Mouse (Mus musculus): ENCODE data around the gene Kcnk16.

Gene Kcnk16

DNA sequence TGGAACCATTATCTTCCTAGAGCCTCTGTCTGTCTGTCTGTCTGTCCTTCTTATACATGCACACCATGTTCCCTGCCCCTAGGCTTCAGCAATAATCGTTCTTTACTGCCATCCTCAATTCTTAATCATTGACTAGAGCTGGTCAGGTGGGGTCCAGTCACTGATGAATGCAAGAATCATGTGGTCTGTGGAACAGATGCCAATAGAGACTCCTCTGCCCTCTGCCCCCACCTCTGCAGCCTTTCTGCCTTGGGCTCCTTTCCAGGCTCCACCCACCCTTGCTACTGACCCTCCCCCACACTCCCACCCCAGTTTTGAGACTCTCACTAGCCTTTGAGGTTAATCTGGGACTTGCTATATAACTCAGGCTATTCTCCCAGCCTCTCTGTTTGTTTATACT, 49.1 kb downstream of the Kcnk16 start:
- POLR2A ChIA-PET = interaction anchor here in 3 of 4 experiments (0.6 to 21.5 kb wide), 16 partner anchors 8 to 340 kb away, joined by 3 to 278 read pairs (median 5); partner anchors contain the start of gene Kcnk5 (in 3 of the 3)
- CTCF ChIA-PET = interaction anchor here in 1 of 4 experiments (0.6 kb wide), 1 partner anchor 100 kb away, joined by 3 read pairs; no protein-coding TSS in a partner anchor

DNA sequence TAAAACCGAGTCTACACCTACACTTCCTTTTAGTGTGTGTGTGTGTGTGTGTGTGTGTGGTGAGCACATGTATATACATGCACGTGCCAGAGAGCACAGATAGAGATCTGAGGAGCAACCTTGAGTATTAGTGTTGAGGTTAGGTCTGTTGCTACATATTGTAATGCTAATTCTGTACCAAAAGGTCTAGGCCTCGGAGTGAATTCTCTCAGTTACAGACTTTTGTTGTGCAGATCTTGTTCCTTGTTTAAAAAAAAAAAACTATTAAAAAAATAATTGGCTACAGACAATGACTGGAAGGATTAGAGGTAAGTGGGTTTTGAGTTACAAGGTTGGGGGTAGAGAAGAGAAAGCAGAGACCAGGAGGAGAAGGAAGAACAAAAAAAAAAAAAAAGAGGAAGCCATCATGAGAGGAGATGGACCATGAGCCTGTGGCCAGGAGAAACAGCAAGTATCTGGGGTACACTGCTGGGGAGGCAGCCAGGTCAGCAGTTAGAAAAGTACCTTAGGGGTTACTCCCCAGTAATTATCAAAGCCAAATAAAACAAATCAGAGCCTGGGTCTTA, 51.6 kb downstream of the Kcnk16 start:
- ChIA-PET CTCF (no interaction called here), POLR2A (interaction anchor here in 3 of 4 experiments (1.2 to 21.5 kb wide), 6 partner anchors 13 to 39 kb away, joined by 4 to 278 read pairs (median 8); partner anchors contain the start of gene Kcnk5 (in 3 of the 3))

DNA sequence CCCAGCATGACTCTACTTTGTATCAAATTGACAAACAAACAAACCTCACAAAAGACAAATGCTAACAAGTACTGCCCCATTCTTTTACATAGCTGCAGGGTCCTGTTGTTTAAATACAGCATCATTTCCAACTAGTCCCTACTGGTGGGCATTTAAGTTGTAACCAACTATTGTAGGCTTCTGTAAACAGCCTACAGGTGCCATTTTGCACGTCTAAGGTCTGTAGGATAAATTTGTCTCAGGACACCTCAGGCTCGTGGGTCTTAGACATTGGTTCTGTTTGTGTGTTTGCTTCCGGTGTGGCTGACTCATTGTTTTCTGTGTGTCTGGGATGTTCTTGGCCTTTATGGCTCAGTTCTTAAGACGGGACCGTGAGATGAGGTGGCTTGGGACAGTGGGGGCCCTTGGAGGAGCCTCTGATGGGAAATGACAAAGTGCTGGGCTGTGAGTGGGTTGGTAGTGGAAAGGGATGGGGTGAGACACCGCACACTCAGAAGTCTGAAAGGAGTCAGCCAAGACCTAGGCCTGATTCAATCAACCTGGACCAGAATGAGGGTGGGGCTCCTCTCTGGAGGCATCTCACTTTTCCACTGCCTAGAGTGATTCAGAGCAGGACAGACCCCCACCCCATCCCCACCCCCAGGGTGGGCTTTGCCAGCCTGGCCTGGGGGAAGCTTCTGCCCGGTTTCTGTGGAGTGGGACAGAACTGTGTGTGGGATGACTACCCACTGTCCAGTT, 52.3 kb downstream of the Kcnk16 start:
- CTCF ChIA-PET = no interaction called here
- POLR2A ChIA-PET = interaction anchor here in 3 of 4 experiments (0.6 to 21.5 kb wide), 13 partner anchors 14 to 1196 kb away, joined by 3 to 278 read pairs (median 4); partner anchors contain the start of gene Kcnk5 (in 3 of the 3)

DNA sequence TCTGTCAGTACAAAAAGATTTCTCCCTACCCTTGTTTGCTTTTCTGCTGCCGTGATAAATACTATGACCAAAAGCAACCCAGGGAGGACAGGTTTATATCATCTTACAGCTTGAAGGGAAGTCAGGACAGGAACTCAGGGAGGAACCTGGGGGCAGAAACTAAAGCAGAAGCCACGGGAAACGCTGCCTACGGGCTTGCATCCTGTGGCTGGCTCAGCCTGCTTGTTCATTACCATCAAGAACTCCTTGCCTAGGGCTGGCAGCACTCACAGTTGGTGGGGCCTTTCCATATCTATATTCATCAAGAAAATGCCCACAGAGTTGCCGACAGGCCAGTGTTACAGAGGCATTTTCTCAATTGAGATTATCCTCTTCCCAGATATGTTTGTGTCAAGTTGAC, 53.2 kb downstream of the Kcnk16 start:
- CTCF ChIA-PET = no interaction called here
- POLR2A ChIA-PET = interaction anchor here in 3 of 4 experiments (0.6 to 21.5 kb wide), 11 partner anchors 14 to 1197 kb away, joined by 3 to 278 read pairs (median 4); partner anchors contain the start of gene Kcnk5 (in 3 of the 3)

DNA sequence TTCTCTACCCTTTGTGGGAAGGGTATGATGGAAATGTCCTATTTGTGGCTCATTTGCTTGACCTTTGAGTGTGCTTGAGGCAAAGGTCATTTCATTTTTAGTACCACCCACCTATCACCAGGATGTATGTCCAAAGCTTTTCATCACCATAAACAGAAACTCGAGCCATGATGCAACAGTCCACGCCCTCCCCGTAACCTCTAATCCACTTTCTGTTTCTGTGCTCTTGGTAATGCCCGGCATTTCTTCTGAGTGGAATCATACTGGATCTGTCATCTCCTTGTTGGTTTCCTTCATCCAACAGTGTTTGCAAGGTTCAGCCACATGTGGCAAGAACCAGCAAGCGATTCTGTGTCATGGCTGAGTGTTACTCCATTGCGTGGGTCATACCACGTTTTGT, 54.9 kb downstream of the Kcnk16 start:
- CTCF ChIA-PET = no interaction called here
- POLR2A ChIA-PET = interaction anchor here in 2 of 4 experiments (0.7 to 6.0 kb wide), 6 partner anchors 9 to 47 kb away, joined by 3 to 47 read pairs (median 3); partner anchors contain the start of gene Kcnk5 (in 1 of the 2)

DNA sequence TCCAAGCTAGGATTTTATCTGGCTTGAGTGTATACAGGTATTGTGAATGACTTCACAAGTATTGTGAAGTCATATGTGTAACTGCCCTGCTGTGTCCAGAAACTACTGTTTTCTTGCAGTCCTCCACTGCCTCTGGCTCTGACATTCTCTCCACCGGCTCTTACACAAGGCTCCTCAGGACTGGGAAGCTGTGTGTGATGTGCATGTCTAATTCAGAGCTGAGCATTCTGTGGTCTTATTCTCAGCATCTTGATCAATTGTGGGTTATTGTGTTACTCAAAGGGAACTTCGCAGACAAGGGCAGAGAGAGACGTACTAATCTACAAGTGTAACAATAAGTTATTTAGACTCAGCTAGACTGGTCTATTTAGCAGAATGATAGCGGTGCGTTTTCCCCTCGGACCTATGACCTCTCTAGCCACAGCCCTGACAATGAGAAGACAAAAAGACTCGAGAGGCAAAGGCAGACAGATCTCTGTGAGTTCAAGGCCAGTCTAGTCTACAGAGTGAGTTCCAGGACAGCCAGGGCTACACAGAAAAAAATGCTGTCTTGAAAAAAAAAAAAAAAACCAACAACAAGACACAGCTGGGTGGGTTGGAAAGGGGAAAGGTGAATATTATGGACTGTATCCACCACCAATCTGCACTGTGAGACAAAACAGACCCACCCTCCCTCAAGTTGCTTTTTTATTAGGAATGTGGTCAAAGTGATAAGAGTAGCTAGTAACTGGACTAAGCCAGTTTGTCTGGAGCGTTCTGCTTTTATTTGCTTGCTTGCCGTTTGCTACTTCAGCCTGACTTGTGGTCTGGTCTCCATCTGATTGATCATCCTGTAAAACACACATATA, 57.0 kb downstream of the Kcnk16 start:
- ChIA-PET CTCF (interaction anchor here in 3 of 4 experiments (0.5 to 0.7 kb wide), 4 partner anchors 10 to 437 kb away, joined by 3 to 5 read pairs (median 3); no protein-coding TSS in a partner anchor), POLR2A (interaction anchor here (0.5 to 6.0 kb wide), 23 partner anchors 8 to 531 kb away, joined by 3 to 47 read pairs (median 4); partner anchors contain the start of genes Kcnk5 (in 4 of the 4) and Saysd1 (in 1 of the 4))

All from embryonic stem cell, embryonic (primary cell).